ENCODE assay signal across 11 mouse cellular contexts in genomic region chr5:30738127-30738828, GRCm38 (mm10). TPM values are rescaled to one million over a fixed set of nuclear protein-coding genes. Genes with fewer than 3 reads are reported as not detected.
DNase-seq lines count a peak whose midpoint lies in the region; ATAC-seq lines count a peak whose summit lies in the region.
"Had no signal": no experiment of that assay in that cellular context is flagged by ENCODE, and none has a peak within 500 bp of the region (broad histone marks: within the 10 kb centered on the region; RNA-seq: fewer than 3 reads in every experiment).

No protein-coding gene starts in this region.

- intact Hi-C loops in gastrocnemius, postnatal 14 days (cut with DNase I; ENCODE audit: low total_unique reads): no loop called here
- intact Hi-C loops in gastrocnemius, postnatal 36 days (cut with DNase I): no loop called here

- ATAC-seq in forebrain, embryonic 15.5 days (replicated peaks): peak; percentile 84
- ATAC-seq in midbrain, embryonic 13.5 days: no peak; the same call in 1 of the 2 replicates

- 24% methylated on average over 10 of the region's 10 CpGs for WGBS in forebrain, embryonic 15.5 days
- 43% methylated on average over 10 of the region's 10 CpGs for WGBS in midbrain, embryonic 13.5 days

- peaks cover 6% of the 10 kb centered on the region for H3K36me3 ChIP-seq in forebrain, embryonic 15.5 days
- peaks cover 31% of the 10 kb centered on the region for H3K36me3 ChIP-seq in midbrain, embryonic 13.5 days

- H3K4me3 ChIP-seq in forebrain, embryonic 15.5 days: peak overlapping the region; percentile 2
- H3K4me3 ChIP-seq in midbrain, embryonic 13.5 days (replicated peaks): no peak overlapping the region

- DNase-seq in gastrocnemius, postnatal 14 days: peak; percentile 36
- DNase-seq in gastrocnemius, postnatal 36 days: no peak
- DNase-seq in NIH3T3 (ENCODE audit: low read depth): peak; percentile 33
- DNase-seq in B cell, adult 2 months: no peak
- DNase-seq in urinary bladder, postnatal 10 days (ENCODE audit: low spot score): no peak
- DNase-seq in thymus, postnatal 0 days (ENCODE audit: low spot score): no peak
- DNase-seq: kidney, postnatal 36 days; lung, postnatal 36 days had no signal

- H3K9ac ChIP-seq in forebrain, embryonic 15.5 days (replicated peaks): peak overlapping the region; percentile 16; the same call in 1 of the 2 replicates
- peak overlapping the region; percentile 32; the same call in 1 of the 2 replicates for H3K9ac ChIP-seq in midbrain, embryonic 13.5 days (replicated peaks)

- H3K27ac ChIP-seq in forebrain, embryonic 15.5 days (replicated peaks): peak overlapping the region; percentile 91
- H3K27ac ChIP-seq in midbrain, embryonic 13.5 days: peak overlapping the region; percentile 59; the same call in 1 of the 2 replicates

- no peaks in the 10 kb centered on the region for H3K27me3 ChIP-seq in forebrain, embryonic 15.5 days
- no peaks in the 10 kb centered on the region for H3K27me3 ChIP-seq in midbrain, embryonic 13.5 days

- peak overlapping the region; percentile 31 for H3K4me2 ChIP-seq in forebrain, embryonic 15.5 days (replicated peaks)
- peak overlapping the region; percentile 14 for H3K4me2 ChIP-seq in midbrain, embryonic 13.5 days (replicated peaks)

- peaks cover 71% of the 10 kb centered on the region for H3K4me1 ChIP-seq in forebrain, embryonic 15.5 days
- peaks cover 81% of the 10 kb centered on the region for H3K4me1 ChIP-seq in midbrain, embryonic 13.5 days (replicated peaks)

- no peaks in the 10 kb centered on the region for H3K9me3 ChIP-seq in forebrain, embryonic 15.5 days
- H3K9me3 ChIP-seq in midbrain, embryonic 13.5 days: no peaks in the 10 kb centered on the region

RNA-seq across cellular contexts. Expression of gene Dpysl5, which starts 26.9 kb away (rescaled TPM):
- 1 to 10 TPM; 1.6 to 2.0 TPM for total RNA-seq in gastrocnemius, postnatal 14 days (2021)
- total RNA-seq in gastrocnemius, postnatal 36 days (2021): 1 to 10 TPM; 1.4 to 2.2 TPM
- polyA plus RNA-seq in forebrain, embryonic 15.5 days (2015; fragmentation: Nextera tagmentation; extraction: Ambion mirVana): 216 and 226 TPM in 2 replicates
- polyA plus RNA-seq in midbrain, embryonic 13.5 days (2015; fragmentation: Nextera tagmentation; extraction: Ambion mirVana): 195 and 200 TPM in 2 replicates
- polyA plus RNA-seq in thymus, postnatal 0 days (2015; fragmentation: Nextera tagmentation; extraction: Ambion mirVana): 0.13 and 0.23 TPM in 2 replicates
- total RNA-seq: common myeloid progenitor, adult 5-6 weeks had no signal

Comparison
In these comparisons a context has a peak if more than half of its experiments do, and no peak if none do; other contexts are left out.
1. DNase-seq: peak in gastrocnemius, postnatal 14 days (single experiment) and NIH3T3 (single experiment); none in gastrocnemius, postnatal 36 days (0 of 2), B cell, adult 2 months (0 of 2), urinary bladder, postnatal 10 days (single experiment) and thymus, postnatal 0 days (single experiment).
2. RNA of gene Dpysl5, which starts 26.9 kb away (polyA plus RNA-seq): 216 to 226 TPM in forebrain, embryonic 15.5 days and 195 to 200 TPM in midbrain, embryonic 13.5 days; 0.13 to 0.23 TPM in thymus, postnatal 0 days; every median in the first group is over 100 times any median in the second.